Mouse (Mus musculus): ENCODE measurements at regions not wholly inside any gene's neighbourhood (a gene's known extent, or its start where the extent isn't known, plus 50 kb on each side); places are given as distances from the start of the nearest gene placed in this dataset.

DNA sequence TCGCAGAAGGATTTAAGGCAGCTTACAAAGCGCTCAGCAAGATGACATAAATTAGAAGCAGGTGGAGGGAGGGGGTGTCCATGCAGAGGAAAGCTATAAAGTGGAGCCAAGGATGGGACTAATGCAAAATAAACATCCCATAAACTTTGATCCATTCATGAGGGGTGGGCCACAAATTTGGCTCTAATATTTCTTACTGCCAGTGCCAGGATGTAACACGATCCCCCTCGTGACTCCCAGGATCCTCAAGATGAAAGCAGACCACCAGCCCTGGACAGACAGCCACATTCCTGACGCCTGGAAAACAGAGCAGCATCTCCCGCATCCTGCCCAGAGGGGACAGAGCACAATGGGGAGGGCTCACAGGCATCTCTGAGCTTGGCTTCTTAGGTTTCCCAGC is 116.6 kb downstream of the Cyp26b1 start:
- no peak for TF ChIP-seq CTCF (IDR thresholded peaks at IDR 0.05; ENCODE audit: extremely low read depth, insufficient read depth, low read length)
- no peak for TF ChIP-seq POLR2A (IDR thresholded peaks at IDR 0.05; ENCODE audit: extremely low read depth, insufficient read depth, low read length)
